Mouse (Mus musculus) heart, embryonic 15.5 days (tissue): ENCODE results near the gene Snx3. TPM values are rescaled to one million over a fixed set of nuclear protein-coding genes. Genes with fewer than 3 reads are reported as not detected.
A peak's percentile ranks its signal among the peaks of the same experiment; 100 is the strongest.

ENCODE experiments used
- ATAC-seq: fragments of 200-750 bp; cut with Nextera tagmentation; replicated peaks from 2 replicates; pipeline ENCODE4 v1.8.0; 2017; ENCODE audit warnings: low read depth, moderate TSS enrichment; ENCODE audit not compliant: insufficient number of reproducible peaks, insufficient read depth, low FRiP score
- H3K27ac ChIP-seq: fragments of 300-500 bp; sonication (generic); 2 replicates; pipeline ENCODE4 v1.5.1; 2015; ENCODE audit warnings: mild to moderate bottlenecking, inconsistent platforms
- H3K27me3 ChIP-seq: fragments of 300-500 bp; sonication (generic); 2 replicates; pipeline ENCODE4 v1.6.1; 2015; ENCODE audit warnings: inconsistent platforms
- H3K36me3 ChIP-seq: fragments of 300-500 bp; sonication (generic); 2 replicates; pipeline ENCODE4 v1.6.1; 2015; ENCODE audit warnings: mild to moderate bottlenecking, inconsistent platforms
- H3K4me1 ChIP-seq: fragments of 300-500 bp; sonication (generic); replicated peaks from 2 replicates; pipeline ENCODE4 v1.6.1; 2015; ENCODE audit warnings: inconsistent platforms
- H3K4me2 ChIP-seq: fragments of 300-500 bp; sonication (generic); 2 replicates; pipeline ENCODE4 v1.6.1; 2015; ENCODE audit warnings: inconsistent platforms, mild to moderate bottlenecking, moderate library complexity
- H3K4me3 ChIP-seq: fragments of 300-500 bp; sonication (generic); 2 replicates; pipeline ENCODE4 v1.5.1; 2015; ENCODE audit warnings: mild to moderate bottlenecking, inconsistent platforms
- H3K9ac ChIP-seq: fragments of 300-500 bp; sonication (generic); 2 replicates; pipeline ENCODE4 v1.6.1; 2015; ENCODE audit warnings: mild to moderate bottlenecking, inconsistent platforms
- H3K9me3 ChIP-seq: fragments of 300-500 bp; sonication (generic); replicated peaks from 2 replicates; pipeline ENCODE4 v1.6.1; 2016; ENCODE audit warnings: inconsistent platforms
- WGBS: fragments of 180-500 bp; shearing (Covaris S2); methylation state at CpG from one replicate; pipeline ENCODE4 v1.1.7; 2015; ENCODE audit warnings: mixed read lengths; 5-methylcytosine and 5-hydroxymethylcytosine counted together
- polyA plus RNA-seq: library from polyadenylated mRNA; unstranded; fragments of >200 nt; fragmentation: Nextera tagmentation; extraction: Ambion mirVana; gene quantifications from 2 replicates; pipeline ENCODE4 v1.2.1, GENCODE M21; 2015

The Snx3 gene
- polyA plus RNA-seq, 1 experiment from 2014 or later = 340 TPM

- no peak overlapping the region for H3K4me2 ChIP-seq
- 82% methylated on average over 3 of the region's 3 CpGs for WGBS
- 0 out of 2 replicates have a peak, but pooled peaks cover 4% of the 10 kb centered on the region for H3K27me3 ChIP-seq
- no peaks in the 10 kb centered on the region for H3K36me3 ChIP-seq
- ATAC-seq = no peak
- H3K4me1 ChIP-seq = no peaks in the 10 kb centered on the region
- H3K4me3 ChIP-seq = no peak overlapping the region
- no peak overlapping the region for H3K9ac ChIP-seq
- H3K27ac ChIP-seq = no peak overlapping the region
- H3K9me3 ChIP-seq = no peaks in the 10 kb centered on the region
These were observed 44.7 kb downstream of the Snx3 start for GRCm38 (mm10) chr10:42546507-42546906.

DNA sequence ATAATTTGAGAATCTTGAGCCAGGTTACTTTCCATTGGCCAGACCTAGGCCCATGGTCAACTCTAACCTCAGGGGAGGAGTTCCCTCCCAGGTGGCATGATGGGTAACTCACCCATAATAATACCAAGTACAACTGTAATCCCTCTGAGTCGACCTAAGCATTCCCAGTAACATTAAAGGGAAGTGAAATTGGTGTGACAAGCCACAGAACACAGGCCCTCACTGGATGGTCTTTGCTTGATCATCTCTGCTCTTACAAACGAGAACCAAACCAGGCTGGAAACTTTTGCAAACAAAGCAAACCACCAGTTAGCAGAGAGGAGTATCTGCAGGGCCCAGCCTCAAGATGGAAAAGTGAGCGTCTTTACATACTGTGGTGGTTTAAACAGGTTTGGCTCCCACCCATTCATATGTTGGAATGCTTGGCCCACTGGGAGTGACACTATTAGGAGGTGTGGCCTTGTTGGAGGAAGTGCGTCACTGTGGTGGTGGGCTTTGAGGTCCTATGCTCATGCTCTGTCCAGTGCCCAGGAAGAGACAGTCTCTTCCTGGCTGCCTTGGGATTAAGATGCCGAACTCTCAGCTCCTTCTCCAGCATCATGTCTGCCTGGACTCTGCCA lies 57.9 kb downstream of the Snx3 start:
- Histone ChIP-seq H3K4me3 (no peak overlapping the region), H3K27ac (no peak overlapping the region), H3K4me1 (no peaks in the 10 kb centered on the region), H3K9me3 (no peaks in the 10 kb centered on the region), H3K36me3 (no peaks in the 10 kb centered on the region), H3K9ac (no peak overlapping the region), H3K4me2 (no peak overlapping the region), H3K27me3 (peaks cover 30% of the 10 kb centered on the region)
- 74% methylated on average over 5 of the region's 5 CpGs for WGBS
- ATAC-seq = no peak

GRCm38 (mm10) chr10:42562272-42562671 lies 60.4 kb downstream of the Snx3 start:
- Histone ChIP-seq H3K27me3 (peaks cover 56% of the 10 kb centered on the region), H3K4me1 (no peaks in the 10 kb centered on the region), H3K4me2 (no peak overlapping the region), H3K27ac (no peak overlapping the region), H3K36me3 (no peaks in the 10 kb centered on the region), H3K4me3 (no peak overlapping the region), H3K9me3 (no peaks in the 10 kb centered on the region), H3K9ac (no peak overlapping the region)
- 2% methylated on average over 12 of the region's 12 CpGs for WGBS
- no peak for ATAC-seq

DNA sequence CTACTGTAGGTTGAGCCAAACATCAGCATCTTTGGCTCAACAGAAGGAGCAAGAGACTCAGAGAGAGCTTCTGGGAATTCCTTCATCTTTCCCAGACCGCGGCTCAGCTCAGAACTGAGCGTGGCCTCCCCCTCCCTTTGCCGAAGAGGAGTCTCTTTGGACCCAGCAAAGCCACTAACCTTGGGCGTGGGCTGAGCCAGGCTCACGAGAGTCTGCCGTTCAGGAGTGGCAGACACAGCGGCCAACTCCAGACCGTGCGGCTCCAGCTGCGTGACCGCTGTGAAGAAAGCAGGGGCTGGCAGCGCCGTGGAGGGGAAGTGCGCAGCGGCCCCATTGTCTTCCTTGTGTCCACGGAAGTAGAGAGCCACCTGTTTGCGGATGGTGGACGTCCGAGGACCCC lies 70.7 kb downstream of the Snx3 start:
- Histone ChIP-seq H3K4me1 (peaks cover 5% of the 10 kb centered on the region; the same call in 1 of the 2 replicates), H3K27me3 (peaks cover 94% of the 10 kb centered on the region), H3K36me3 (no peaks in the 10 kb centered on the region), H3K4me2 (no peak overlapping the region), H3K9ac (no peak overlapping the region), H3K4me3 (0 out of 2 replicates have a peak overlapping the region, but pooled peaks have one; percentile 1), H3K9me3 (no peaks in the 10 kb centered on the region), H3K27ac (no peak overlapping the region)
- ATAC-seq = no peak
- 3% methylated on average over 20 of the region's 20 CpGs for WGBS

GRCm38 (mm10) chr10:42572971-42573370 lies 71.1 kb downstream of the Snx3 start:
- 0 out of 2 replicates have a peak overlapping the region, but pooled peaks have one; percentile 1 for H3K4me3 ChIP-seq
- 3% methylated on average over 15 of the region's 15 CpGs for WGBS
- no peak overlapping the region for H3K9ac ChIP-seq
- H3K9me3 ChIP-seq = no peaks in the 10 kb centered on the region
- ATAC-seq = no peak
- peaks cover 5% of the 10 kb centered on the region; the same call in 1 of the 2 replicates for H3K4me1 ChIP-seq
- H3K4me2 ChIP-seq = no peak overlapping the region
- peaks cover 95% of the 10 kb centered on the region for H3K27me3 ChIP-seq
- H3K27ac ChIP-seq = no peak overlapping the region
- H3K36me3 ChIP-seq = no peaks in the 10 kb centered on the region

- Histone ChIP-seq H3K27ac (no peak overlapping the region), H3K4me1 (peaks cover 9% of the 10 kb centered on the region), H3K9me3 (no peaks in the 10 kb centered on the region), H3K27me3 (peaks cover 97% of the 10 kb centered on the region), H3K36me3 (no peaks in the 10 kb centered on the region), H3K9ac (no peak overlapping the region), H3K4me2 (no peak overlapping the region), H3K4me3 (no peak overlapping the region)
- 2% methylated on average over 10 of the region's 10 CpGs for WGBS
- no peak for ATAC-seq
These were observed 72.8 kb downstream of the Snx3 start for GRCm38 (mm10) chr10:42574639-42575038.

- Histone ChIP-seq H3K36me3 (no peaks in the 10 kb centered on the region), H3K4me3 (no peak overlapping the region), H3K9me3 (no peaks in the 10 kb centered on the region), H3K27ac (no peak overlapping the region), H3K4me2 (no peak overlapping the region), H3K27me3 (peaks cover 99% of the 10 kb centered on the region), H3K4me1 (peaks cover 21% of the 10 kb centered on the region), H3K9ac (no peak overlapping the region)
- no peak for ATAC-seq
- 3% methylated on average over 15 of the region's 15 CpGs for WGBS
These were observed 75.9 kb downstream of the Snx3 start for GRCm38 (mm10) chr10:42577525-42578280.

- peaks cover 23% of the 10 kb centered on the region for H3K4me1 ChIP-seq
- H3K36me3 ChIP-seq = no peaks in the 10 kb centered on the region
- WGBS = 2% methylated on average over 15 of the region's 15 CpGs
- no peak overlapping the region for H3K4me3 ChIP-seq
- no peak overlapping the region for H3K4me2 ChIP-seq
- peaks cover 99% of the 10 kb centered on the region for H3K27me3 ChIP-seq
- no peak overlapping the region for H3K27ac ChIP-seq
- H3K9ac ChIP-seq = no peak overlapping the region
- ATAC-seq = no peak
- no peaks in the 10 kb centered on the region for H3K9me3 ChIP-seq
These were observed 76.4 kb downstream of the Snx3 start for GRCm38 (mm10) chr10:42578281-42578675.

DNA sequence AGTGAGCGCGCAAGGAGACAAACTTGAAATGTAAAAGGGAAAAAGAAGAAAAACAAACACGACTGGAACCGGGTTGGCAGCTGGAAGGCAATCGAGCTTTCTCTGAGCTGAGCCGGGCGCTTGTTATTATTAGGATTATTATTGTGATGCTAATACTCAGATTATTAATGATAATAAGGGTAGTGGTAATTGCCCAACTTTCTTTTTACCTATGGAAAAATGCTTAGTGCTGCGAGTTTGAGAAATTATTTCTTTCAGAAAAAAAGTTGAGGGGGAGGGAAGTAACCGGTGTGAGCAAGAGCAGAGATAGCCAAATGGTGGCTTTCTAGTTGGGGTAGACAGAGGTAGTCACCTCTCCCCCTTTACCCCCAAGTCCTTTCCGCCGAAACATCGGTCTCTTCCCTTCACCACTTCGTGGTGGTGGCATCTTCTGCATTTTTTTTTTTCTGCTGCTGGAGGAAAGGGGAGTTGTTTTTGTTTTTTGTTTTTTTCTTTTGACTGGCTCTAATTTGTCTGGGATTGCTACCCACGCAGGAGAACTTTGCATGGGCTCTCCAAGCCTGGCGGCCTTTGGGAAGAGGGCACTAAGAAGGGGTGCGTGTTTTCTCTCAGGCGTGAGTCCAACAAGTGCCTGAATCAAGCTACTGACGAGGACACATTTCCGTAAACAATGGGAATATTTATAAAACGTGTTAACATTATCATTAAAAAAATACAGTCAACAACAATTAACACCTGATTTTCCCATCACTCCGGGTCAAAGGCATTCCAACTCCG lies 77.1 kb downstream of the Snx3 start:
- 2% methylated on average over 22 of the region's 22 CpGs for WGBS
- Histone ChIP-seq H3K9me3 (no peaks in the 10 kb centered on the region), H3K4me3 (peak overlapping the region; percentile 27), H3K4me1 (peaks cover 29% of the 10 kb centered on the region), H3K27ac (no peak overlapping the region), H3K36me3 (no peaks in the 10 kb centered on the region), H3K9ac (no peak overlapping the region), H3K27me3 (peaks cover 99% of the 10 kb centered on the region), H3K4me2 (peak overlapping the region; percentile 48; the same call in 1 of the 2 replicates)
- no peak for ATAC-seq

- Histone ChIP-seq H3K9ac (no peak overlapping the region), H3K4me1 (peaks cover 36% of the 10 kb centered on the region), H3K4me2 (peak overlapping the region; percentile 48), H3K4me3 (peak overlapping the region; percentile 27), H3K9me3 (no peaks in the 10 kb centered on the region), H3K27me3 (peaks cover 99% of the 10 kb centered on the region), H3K36me3 (no peaks in the 10 kb centered on the region), H3K27ac (no peak overlapping the region)
- WGBS = under 1% methylated on average over 41 of the region's 41 CpGs
- no peak for ATAC-seq
These were observed 77.8 kb downstream of the Snx3 start for GRCm38 (mm10) chr10:42579475-42580130.
